Mouse (Mus musculus): Measurements from ENCODE around the gene Slc23a3. TPM values are rescaled to one million over a fixed set of nuclear protein-coding genes. Genes with fewer than 3 reads are reported as not detected.

Gene Slc23a3
- polyA plus RNA-seq, 2 experiments from 2014 or later = 0.20 TPM; not detected in 1

DNA sequence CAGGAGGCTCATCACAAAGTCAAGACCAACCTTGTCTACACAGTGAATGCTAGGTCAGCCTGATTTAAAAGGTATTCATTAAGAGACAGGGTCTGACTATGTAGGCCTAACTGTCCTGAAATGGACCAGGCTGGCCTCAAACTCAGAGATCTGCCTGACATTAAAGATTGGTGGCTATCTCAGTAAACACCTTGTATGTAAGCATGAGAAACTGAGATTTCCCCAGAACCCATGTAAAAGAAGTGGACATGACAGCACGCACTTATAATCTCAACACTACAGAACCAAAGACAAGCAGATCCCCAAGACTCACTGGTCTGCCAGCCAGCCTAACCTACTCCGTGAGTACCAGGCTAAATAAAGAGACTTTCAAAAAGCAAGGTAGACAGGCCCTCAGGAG lies 4.8 kb upstream of the Slc23a3 start:
- no peak for ATAC-seq

DNA sequence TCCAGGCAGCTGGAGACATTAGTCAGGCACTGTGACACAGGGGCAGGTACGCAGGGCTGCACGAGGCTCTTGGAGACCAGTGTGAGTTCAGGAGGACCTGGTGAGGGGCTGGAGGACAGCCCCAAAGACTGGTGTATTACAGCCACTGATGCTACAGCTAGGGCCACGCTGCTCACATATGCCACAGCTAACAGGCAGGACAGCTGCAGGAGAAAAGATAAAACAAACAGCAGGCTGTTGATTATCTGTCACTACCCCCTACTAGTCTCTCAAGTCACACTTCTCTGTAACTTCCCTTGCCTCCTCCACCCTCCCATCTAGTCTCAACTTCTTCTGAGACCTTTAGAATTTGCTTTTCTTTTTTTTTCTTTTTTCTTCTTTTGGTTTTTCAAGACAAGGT lies 3.0 kb upstream of the Slc23a3 start:
- ATAC-seq = no peak

- no peak for ATAC-seq
Observed at GRCm38 (mm10) chr1:75136293-75136692, 2.6 kb upstream of the Slc23a3 start.

- no peak for ATAC-seq
Observed at GRCm38 (mm10) chr1:75128641-75129040, 5.0 kb downstream of the Slc23a3 start.

DNA sequence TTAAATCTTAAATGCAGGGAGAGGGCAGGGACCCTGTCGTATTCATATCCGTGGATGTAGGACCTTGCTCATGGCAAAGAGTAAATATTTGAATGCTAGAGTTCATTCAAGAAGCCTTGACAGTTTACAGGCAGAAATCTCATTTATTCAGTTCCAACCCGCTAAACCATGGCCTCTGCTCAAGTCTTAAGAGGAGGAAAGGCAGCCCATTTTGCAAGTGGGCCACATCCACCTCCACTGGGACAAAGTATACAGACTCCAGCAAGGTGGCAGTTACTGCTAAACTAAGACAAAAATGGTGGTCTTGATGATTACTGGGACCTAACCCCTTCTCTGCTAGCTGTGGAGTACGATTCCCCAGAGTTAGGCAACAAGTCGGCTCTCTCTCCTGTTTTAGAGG lies 8.3 kb downstream of the Slc23a3 start:
- no peak for ATAC-seq

DNA sequence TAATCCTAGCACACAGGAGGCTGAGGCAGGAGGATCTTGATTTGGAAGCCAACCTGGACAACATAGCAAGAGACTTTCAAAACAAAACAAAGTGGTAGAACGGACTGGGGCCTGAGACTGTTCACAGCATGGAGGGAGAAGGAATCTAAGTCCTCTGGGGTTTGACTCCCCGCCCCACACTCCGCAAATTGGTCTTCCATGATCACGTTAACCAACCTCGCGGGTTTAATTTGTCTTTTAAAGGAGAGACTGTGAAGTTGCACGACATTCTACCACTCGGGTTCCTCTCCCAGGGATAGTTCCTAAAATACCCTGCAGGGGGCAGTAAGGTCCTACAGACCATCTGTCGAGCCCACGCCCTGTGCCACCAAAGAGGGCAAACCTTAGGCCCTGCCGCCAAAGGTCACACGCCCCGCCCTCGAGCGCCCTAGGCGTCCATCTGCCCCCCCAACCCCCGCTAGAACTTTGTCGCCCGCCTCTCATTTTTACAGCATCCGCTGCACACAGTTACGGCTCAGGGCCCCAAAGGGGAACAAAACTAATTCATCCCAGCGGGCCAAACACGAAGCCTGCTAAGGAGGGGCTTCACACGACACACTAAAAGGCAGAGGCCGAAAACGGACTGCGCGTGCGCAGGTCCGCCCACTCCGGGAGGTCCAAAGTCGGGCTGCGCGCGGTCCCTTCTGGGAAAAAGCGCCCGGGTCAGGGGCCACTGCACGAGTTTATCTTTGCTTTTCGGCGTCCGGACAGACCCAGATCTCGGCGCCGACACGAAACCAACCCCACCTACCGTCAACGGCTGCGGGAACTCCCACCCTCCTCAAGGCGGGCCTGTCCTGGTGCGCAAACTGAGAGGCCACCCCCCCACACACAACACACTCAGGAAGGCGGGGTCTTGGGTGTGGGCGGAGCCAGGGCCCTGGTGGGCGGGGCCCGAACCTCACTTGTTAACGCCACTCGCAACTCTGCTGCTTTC lies 9.1 kb downstream of the Slc23a3 start, which contains the start of gene Nhej1:
Gene Nhej1 (minus strand): TSS at position 855 of the 976 bp plus-strand sequence.
- ATAC-seq = peak; percentile 88

DNA sequence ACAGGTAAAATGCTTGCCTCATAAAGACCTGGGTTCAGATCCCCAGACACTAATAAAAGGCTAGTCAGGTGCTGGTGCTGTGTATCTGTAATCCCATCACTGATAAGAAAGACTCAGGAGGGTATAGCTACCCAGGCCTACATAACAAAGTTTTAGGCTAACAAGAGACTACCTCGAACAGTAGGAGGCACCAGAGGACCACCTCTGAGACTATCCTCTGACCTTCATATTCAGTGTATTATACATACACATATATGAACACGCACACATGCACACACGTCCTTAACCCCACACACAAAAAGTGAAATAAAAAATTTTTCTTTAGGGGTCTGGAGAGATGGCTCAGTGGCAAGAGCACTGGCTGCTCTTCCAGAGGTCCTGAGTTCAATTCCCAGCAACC lies 11.5 kb downstream of the Slc23a3 start:
- ATAC-seq = no peak

Other genes starting within 250 kb of the Slc23a3 start
- gene Fev, start 248.5 kb downstream of the Slc23a3 start, polyA plus RNA-seq (2017; shearing (Covaris generic)) = not detected
- not detected for gene Cryba2, start 240.7 kb downstream of the Slc23a3 start, polyA plus RNA-seq (2017; shearing (Covaris generic))
- gene Cfap65, start 198.3 kb downstream of the Slc23a3 start, polyA plus RNA-seq (2017; shearing (Covaris generic)) = not detected
- not detected for gene Ihh, start 182.2 kb downstream of the Slc23a3 start, polyA plus RNA-seq (2017; shearing (Covaris generic))
- gene Nhej1, start 8.7 kb downstream of the Slc23a3 start, polyA plus RNA-seq (2017; shearing (Covaris generic)) = 10 to 100 TPM in 1 of 2 experiments, 1 to 10 TPM in 1; 6.1 to 15.3 TPM
- gene Cnppd1, start 8.8 kb upstream of the Slc23a3 start, polyA plus RNA-seq (2017; shearing (Covaris generic)) = 100 to 1,000 TPM; 125 to 195 TPM
- gene Retreg2, start 8.9 kb upstream of the Slc23a3 start, polyA plus RNA-seq (2017; shearing (Covaris generic)) = 10 to 100 TPM; 19.2 to 32.9 TPM
- 10 to 100 TPM; 54.7 to 71.9 TPM for gene Zfand2b, start 34.8 kb upstream of the Slc23a3 start, polyA plus RNA-seq (2017; shearing (Covaris generic))
- 1 to 10 TPM in 1 of 2 experiments, under 1 TPM in 1; 0.97 to 6.9 TPM for gene Abcb6, start 46.5 kb upstream of the Slc23a3 start, polyA plus RNA-seq (2017; shearing (Covaris generic))
- gene Ankzf1, start 58.3 kb upstream of the Slc23a3 start, polyA plus RNA-seq (2017; shearing (Covaris generic)) = 10 to 100 TPM; 24.5 to 49.2 TPM
- 10 to 100 TPM; 10.1 to 12.4 TPM for gene Atg9a, start 58.3 kb upstream of the Slc23a3 start, polyA plus RNA-seq (2017; shearing (Covaris generic))
- 10 to 100 TPM in 1 of 2 experiments, 1 to 10 TPM in 1; 8.0 to 19.2 TPM for gene Glb1l, start 76.9 kb upstream of the Slc23a3 start, polyA plus RNA-seq (2017; shearing (Covaris generic))
- gene Stk16, start 76.9 kb upstream of the Slc23a3 start, polyA plus RNA-seq (2017; shearing (Covaris generic)) = 10 to 100 TPM; 56.9 to 62.7 TPM
- 100 to 1,000 TPM; 141 to 164 TPM for gene Tuba4a, start 86.0 kb upstream of the Slc23a3 start, polyA plus RNA-seq (2017; shearing (Covaris generic))
- not detected for gene A630095N17Rik, start 98.2 kb upstream of the Slc23a3 start, polyA plus RNA-seq (2017; shearing (Covaris generic))
- gene Dnajb2, start 102.5 kb upstream of the Slc23a3 start, polyA plus RNA-seq (2017; shearing (Covaris generic)) = 10 to 100 TPM in 1 of 2 experiments, 1 to 10 TPM in 1; 10.0 to 10.3 TPM
- under 1 TPM; 0.22 to 0.61 TPM for gene Ptprn, start 130.6 kb upstream of the Slc23a3 start, polyA plus RNA-seq (2017; shearing (Covaris generic))
- not detected for gene Resp18, start 144.5 kb upstream of the Slc23a3 start, polyA plus RNA-seq (2017; shearing (Covaris generic))
- 10 to 100 TPM; 56.0 to 90.5 TPM for gene Dnpep, start 184.1 kb upstream of the Slc23a3 start, polyA plus RNA-seq (2017; shearing (Covaris generic))
- not detected for gene Des, start 226.4 kb upstream of the Slc23a3 start, polyA plus RNA-seq (2017; shearing (Covaris generic))
- gene Speg, start 241.4 kb upstream of the Slc23a3 start, polyA plus RNA-seq (2017; shearing (Covaris generic)) = under 1 TPM in 1 of 2 experiments, not detected in 1; 0.03 TPM

All from CD4-positive, CD25-positive, alpha-beta regulatory T cell, adult 4 months (primary cell).